23 mouse cellular contexts compared by ENCODE assay signal in the genomic region with DNA sequence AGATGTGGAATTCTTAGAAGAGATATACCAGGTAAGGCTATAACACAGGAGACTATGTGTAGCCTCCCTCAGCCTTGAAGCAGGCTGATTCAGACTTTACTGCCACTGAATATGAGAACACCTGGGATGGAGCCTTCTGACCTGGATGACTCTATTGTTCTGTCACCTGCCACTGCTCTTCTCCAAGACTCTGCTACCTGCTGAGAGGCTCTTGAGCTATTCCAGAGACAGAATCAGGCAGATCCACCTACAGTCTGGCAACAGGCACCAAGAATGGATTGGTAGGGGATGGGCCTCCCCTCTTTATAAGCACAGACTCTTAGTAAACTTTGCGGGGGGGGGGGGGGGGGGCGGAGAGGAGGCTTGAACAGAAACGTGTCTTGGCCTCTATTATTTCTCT.
DNase-seq lines count a peak whose midpoint lies in the region; TF ChIP-seq lines count a peak whose summit lies in the region.
"Had no signal": no experiment of that assay in that cellular context is flagged by ENCODE, and none has a peak within 500 bp of the region (broad histone marks: within the 10 kb centered on the region; RNA-seq: fewer than 3 reads in every experiment).

No protein-coding gene starts in this region.

- H3K27ac ChIP-seq in ES-E14 (ENCODE audit: insufficient read depth, low read depth, low read length, poor library complexity, severe bottlenecking): no peak overlapping the region

- peak; percentile 77 for DNase-seq in ES-CJ7 (ENCODE audit: low read depth, low spot score)
- peak; percentile 17 for DNase-seq in ES-E14 (ENCODE audit: low read depth, low spot score)
- DNase-seq in R1 (ENCODE audit: low read depth, low spot score): peak; percentile 69
- peak; percentile 46 for DNase-seq in ZHBTc4 (ENCODE audit: low read depth, low spot score)
- DNase-seq in ovary, postnatal 14 days (ENCODE audit: low spot score): no peak
- DNase-seq in layer of hippocampus, adult 11-12 months (ENCODE audit: low spot score): no peak
- DNase-seq in heart, postnatal 25 days (ENCODE audit: low spot score): no peak
- no peak for DNase-seq in adrenal gland, adult (ENCODE audit: inconsistent age in 2 of 2, low spot score in 1 of 2)
- DNase-seq: adrenal gland, adult 2 months; adrenal gland, adult 8-10 months; adrenal gland, postnatal 10 days; adrenal gland, postnatal 14 days; adrenal gland, postnatal 25 days; adrenal gland, postnatal 36 days; B cell, adult 2 months; cerebellum, adult 11 months; cerebellum, adult 11-12 months; cerebellum, adult 18-20 months; cerebellum, adult 2 months; cerebellum, adult 8-10 months; cerebellum, adult 9-10 months; cerebellum, adult 9-11 months had no signal

- intact Hi-C loops in heart, postnatal 25 days (cut with DNase I): no loop called here

- no peaks in the 10 kb centered on the region for H3K9me3 ChIP-seq in ES-E14 (ENCODE audit: control insufficient read depth, insufficient read depth, low read depth, low read length)
- H3K9me3 ChIP-seq: G1E had no signal

- H3K4me1 ChIP-seq in ES-E14 (ENCODE audit: control insufficient read depth in 2 of 2, insufficient read depth in 2 of 2, low read length in 2 of 2, poor library complexity in 1 of 2): peaks cover 2 to 4% of the 10 kb centered on the region in 2 experiments

- no peak overlapping the region for H3K4me3 ChIP-seq in ES-E14 (ENCODE audit: insufficient read depth in 1 of 2, low read depth in 1 of 2, low read length in 2 of 2, poor library complexity in 1 of 2, severe bottlenecking in 1 of 2)

- in situ Hi-C loops in ES-E14 (cut with MboI; ENCODE audit: low sequenced_read_pairs in 2 of 2, unreplicated experiment in 2 of 2): no loop called here

- H3K36me3 ChIP-seq in ES-E14 (ENCODE audit: control insufficient read depth, insufficient read depth, low read length, poor library complexity, severe bottlenecking): no peaks in the 10 kb centered on the region
- H3K36me3 ChIP-seq: G1E had no signal

- H3K9ac ChIP-seq in ES-E14 (ENCODE audit: insufficient read depth, low read depth, low read length, poor library complexity, severe bottlenecking): no peak overlapping the region

TF ChIP-seq in ES-E14, 5 proteins besides CTCF, POLR2A, EP300 and RAD21:
- TF ChIP-seq MAFK (IDR thresholded peaks at IDR 0.05; ENCODE audit: insufficient read depth, low read depth, low read length): no peak
- TF ChIP-seq ZNF384 (IDR thresholded peaks at IDR 0.05; ENCODE audit: low read depth, low read length): no peak
- no peak for TF ChIP-seq ZC3H11A (IDR thresholded peaks at IDR 0.05; ENCODE audit: borderline replicate concordance, low read depth, low read length)
- no peak for TF ChIP-seq CHD2 (IDR thresholded peaks at IDR 0.05; ENCODE audit: low read depth, low read length)

Comparison
In these comparisons a context has a peak if more than half of its experiments do, and no peak if none do; other contexts are left out.
1. DNase-seq: peak in ES-CJ7 (single experiment), ES-E14 (single experiment), R1 (single experiment) and ZHBTc4 (single experiment); none in ovary, postnatal 14 days (single experiment), layer of hippocampus, adult 11-12 months (single experiment), heart, postnatal 25 days (single experiment) and adrenal gland, adult (0 of 2).